Mouse (Mus musculus) MEL (cell line): ENCODE data around the gene Loxl3. TPM values are rescaled to one million over a fixed set of nuclear protein-coding genes. Genes with fewer than 3 reads are reported as not detected.

ENCODE experiments used
- DNase-seq: peaks from one replicate; pipeline ENCODE4 v3.0.0; 2011; ENCODE audit warnings: low read depth, low spot score
- H3K27ac ChIP-seq: 2 replicates; pipeline ENCODE4 v1.5.1; 2012; ENCODE audit warnings: low read depth, mild to moderate bottlenecking, control low read depth, low read length, moderate library complexity; ENCODE audit not compliant: control insufficient read depth
- H3K27me3 ChIP-seq, 2 experiments: fragments of 150-350 bp in 1 of 2; sonication (generic) in 1 of 2; 2 replicates each; pipeline ENCODE4 v1.6.1; 2012; ENCODE audit warnings: low read length in 2 of 2, mild to moderate bottlenecking in 2 of 2, improper control_type of control experiment in 1 of 2, moderate library complexity in 1 of 2; ENCODE audit not compliant: insufficient read depth in 2 of 2, control insufficient read depth in 1 of 2
- H3K36me3 ChIP-seq, 2 experiments: 2 replicates each; pipeline ENCODE4 v1.6.1; 2012 to 2014; ENCODE audit warnings: low read length in 2 of 2, improper control_type of control experiment in 1 of 2, inconsistent platforms in 1 of 2, mild to moderate bottlenecking in 1 of 2; ENCODE audit not compliant: insufficient read depth in 2 of 2, control insufficient read depth in 1 of 2
- H3K4me1 ChIP-seq, 2 experiments: fragments of 150-350 bp in 1 of 2; sonication (generic) in 1 of 2; 2 replicates each; pipeline ENCODE4 v1.6.1; 2012; ENCODE audit warnings: low read length in 2 of 2, improper control_type of control experiment in 1 of 2, mild to moderate bottlenecking in 1 of 2; ENCODE audit not compliant: insufficient read depth in 2 of 2, control insufficient read depth in 1 of 2
- H3K4me3 ChIP-seq, 2 experiments: fragments of 150-350 bp in 1 of 2; sonication (generic) in 1 of 2; 2 replicates each; pipeline ENCODE4 v1.5.1; 2012; ENCODE audit warnings: low read depth in 2 of 2, low read length in 2 of 2, mild to moderate bottlenecking in 2 of 2, moderate library complexity in 2 of 2, control low read depth in 1 of 2, improper control_type of control experiment in 1 of 2; ENCODE audit not compliant: control insufficient read depth in 1 of 2, insufficient read depth in 1 of 2
- H3K79me2 ChIP-seq: 2 replicates; pipeline ENCODE4 v1.6.1; 2012; ENCODE audit warnings: mild to moderate bottlenecking, low read length, moderate library complexity; ENCODE audit not compliant: control insufficient read depth, poor library complexity, insufficient read depth
- H3K9ac ChIP-seq: 2 replicates; pipeline ENCODE4 v1.6.1; 2012; ENCODE audit warnings: low read depth, mild to moderate bottlenecking, control low read depth, low read length, moderate library complexity; ENCODE audit not compliant: control insufficient read depth, poor library complexity, severe bottlenecking
- H3K9me3 ChIP-seq: fragments of 150-350 bp; sonication (generic); replicated peaks from 2 replicates; pipeline ENCODE4 v1.6.1; 2012; ENCODE audit warnings: mild to moderate bottlenecking, low read length, improper control_type of control experiment, moderate library complexity; ENCODE audit not compliant: insufficient read depth
- CHD2 ChIP-seq: IDR thresholded peaks from 2 replicates; pipeline ENCODE4 v1.6.1; 2011; ENCODE audit warnings: low read length, improper control_type of control experiment
- CTCF ChIP-seq, 3 experiments: IDR thresholded peaks in 2 of 3; conservative IDR thresholded peaks in 1 of 3; 2 replicates each; pipeline ENCODE4 v1.5.1; 2011 to 2012; ENCODE audit warnings: low read length in 3 of 3, low read depth in 2 of 3, mild to moderate bottlenecking in 2 of 3, improper control_type of control experiment in 1 of 3, inconsistent platforms in 1 of 3, mixed read lengths in 1 of 3, moderate library complexity in 1 of 3; ENCODE audit not compliant: control insufficient read depth in 1 of 3, insufficient read depth in 1 of 3, poor library complexity in 1 of 3, severe bottlenecking in 1 of 3
- E2F4 ChIP-seq: IDR thresholded peaks from 2 replicates; pipeline ENCODE4 v1.6.1; 2011; ENCODE audit warnings: low read depth, low read length, improper control_type of control experiment, borderline replicate concordance
- ELF1 ChIP-seq: IDR thresholded peaks from 2 replicates; pipeline ENCODE4 v1.6.1; 2014; ENCODE audit warnings: low read depth, mild to moderate bottlenecking, inconsistent platforms, low read length, improper control_type of control experiment, moderate library complexity
- GABPA ChIP-seq: IDR thresholded peaks from 2 replicates; pipeline ENCODE4 v1.6.1; 2012; ENCODE audit warnings: low read depth, mild to moderate bottlenecking, inconsistent platforms, low read length, improper control_type of control experiment, moderate library complexity
- GATA1 ChIP-seq: IDR thresholded peaks from 2 replicates; pipeline ENCODE4 v1.6.1; 2011; ENCODE audit warnings: low read depth, low read length, improper control_type of control experiment
- JUND ChIP-seq: IDR thresholded peaks from 2 replicates; pipeline ENCODE4 v1.6.1; 2011; ENCODE audit warnings: low read depth, mild to moderate bottlenecking, improper control_type of control experiment, low read length
- KAT2A ChIP-seq: conservative IDR thresholded peaks from 2 replicates; pipeline ENCODE4 v1.6.1; 2012; ENCODE audit warnings: low read depth, low read length, improper control_type of control experiment, inconsistent platforms
- MAX ChIP-seq: IDR thresholded peaks from 2 replicates; pipeline ENCODE4 v1.6.1; 2011; ENCODE audit warnings: low read length, improper control_type of control experiment
- MEF2A ChIP-seq: IDR thresholded peaks from 2 replicates; pipeline ENCODE4 v1.6.1; 2014; ENCODE audit warnings: low read depth, mild to moderate bottlenecking, inconsistent platforms, low read length, improper control_type of control experiment; ENCODE audit not compliant: poor library complexity, insufficient replicate concordance, severe bottlenecking; ENCODE audit errors: extremely low read depth
- MXI1 ChIP-seq: IDR thresholded peaks from 2 replicates; pipeline ENCODE4 v1.6.1; 2011; ENCODE audit warnings: mild to moderate bottlenecking, low read depth, low read length, improper control_type of control experiment
- MYC ChIP-seq: IDR thresholded peaks from 2 replicates; pipeline ENCODE4 v1.6.1; 2011; ENCODE audit warnings: low read depth, mild to moderate bottlenecking, low read length, improper control_type of control experiment, moderate library complexity
- NRF1 ChIP-seq: IDR thresholded peaks from 2 replicates; pipeline ENCODE4 v1.6.1; 2014; ENCODE audit warnings: low read depth, mild to moderate bottlenecking, inconsistent platforms, low read length, improper control_type of control experiment, moderate library complexity; ENCODE audit not compliant: poor library complexity, insufficient read depth, severe bottlenecking
- POLR2A ChIP-seq, 2 experiments: IDR thresholded peaks; 2 replicates each; pipeline ENCODE4 v1.6.1; 2011 to 2012; ENCODE audit warnings: low read length in 2 of 2, mild to moderate bottlenecking in 2 of 2, control low read depth in 1 of 2, improper control_type of control experiment in 1 of 2, low read depth in 1 of 2, moderate library complexity in 1 of 2; ENCODE audit not compliant: control insufficient read depth in 1 of 2, insufficient read depth in 1 of 2, poor library complexity in 1 of 2
- POLR2AphosphoS2 ChIP-seq: IDR thresholded peaks from 2 replicates; pipeline ENCODE4 v1.6.1; 2011; ENCODE audit warnings: low read length, improper control_type of control experiment
- POLR2AphosphoS5 ChIP-seq: IDR thresholded peaks from 2 replicates; pipeline ENCODE4 v1.6.1; 2012; ENCODE audit warnings: low read depth, borderline replicate concordance, mild to moderate bottlenecking, inconsistent platforms, low read length, moderate library complexity, mixed read lengths
- RAD21 ChIP-seq: IDR thresholded peaks from 2 replicates; pipeline ENCODE4 v1.6.1; 2011; ENCODE audit warnings: mild to moderate bottlenecking, low read depth, low read length, improper control_type of control experiment
- SIN3A ChIP-seq: IDR thresholded peaks from 2 replicates; pipeline ENCODE4 v1.6.1; 2012; ENCODE audit warnings: low read length, improper control_type of control experiment, inconsistent platforms
- TAL1 ChIP-seq: IDR thresholded peaks from 2 replicates; pipeline ENCODE4 v1.6.1; 2012; ENCODE audit warnings: mild to moderate bottlenecking, inconsistent platforms, low read length, moderate library complexity, mixed read lengths
- TBP ChIP-seq: IDR thresholded peaks from 2 replicates; pipeline ENCODE4 v1.8.0; 2011; ENCODE audit warnings: low read depth, low read length, improper control_type of control experiment
- USF1 ChIP-seq: IDR thresholded peaks from 2 replicates; pipeline ENCODE4 v1.6.1; 2014; ENCODE audit warnings: low read depth, mild to moderate bottlenecking, inconsistent platforms, low read length, improper control_type of control experiment, moderate library complexity
- USF2 ChIP-seq, 2 experiments: IDR thresholded peaks; 2 replicates each; pipeline ENCODE4 v1.6.1; 2011 to 2012; ENCODE audit warnings: improper control_type of control experiment in 2 of 2, low read length in 2 of 2, borderline replicate concordance in 1 of 2, inconsistent platforms in 1 of 2, low read depth in 1 of 2, mild to moderate bottlenecking in 1 of 2; ENCODE audit not compliant: insufficient read depth in 1 of 2
- ZC3H11A ChIP-seq: IDR thresholded peaks from 2 replicates; pipeline ENCODE4 v1.6.1; 2012; ENCODE audit warnings: low read depth, mild to moderate bottlenecking, inconsistent platforms, low read length, improper control_type of control experiment
- ZKSCAN1 ChIP-seq: IDR thresholded peaks from 2 replicates; pipeline ENCODE4 v1.6.1; 2012; ENCODE audit warnings: low read depth, mild to moderate bottlenecking, inconsistent platforms, low read length, improper control_type of control experiment, moderate library complexity
- ZMIZ1 ChIP-seq: IDR thresholded peaks from 2 replicates; pipeline ENCODE4 v1.6.1; 2012; ENCODE audit warnings: low read depth, mild to moderate bottlenecking, inconsistent platforms, low read length, improper control_type of control experiment, moderate library complexity
- ZNF384 ChIP-seq: IDR thresholded peaks from 2 replicates; pipeline ENCODE4 v1.6.1; 2012; ENCODE audit warnings: low read depth, mild to moderate bottlenecking, inconsistent platforms, low read length, improper control_type of control experiment
- polyA plus RNA-seq, 2 experiments: library from polyadenylated mRNA; stranded (reverse) in 1 of 2; unstranded in 1 of 2; fragments of >175 nt in 1 of 2; fragments of >200 nt in 1 of 2; gene quantifications; 2 replicates each; pipeline versions ENCODE4 v1.2.1 to v1.2.4; 2012; ENCODE audit warnings: low replicate concordance in 2 of 2, low read depth in 1 of 2; ENCODE audit not compliant: insufficient read length in 2 of 2, insufficient read depth in 1 of 2, missing spikeins in 1 of 2
- total RNA-seq: library from RNA; depleted of rRNA; stranded (reverse); fragments of 300-350 nt; gene quantifications from 2 replicates; pipeline ENCODE4 v1.2.3, GENCODE M21; 2012

Loxl3 gene
- total and polyA plus RNA-seq, 3 experiments, result 0.77 to 1.0 TPM; not detected in 1

DNA sequence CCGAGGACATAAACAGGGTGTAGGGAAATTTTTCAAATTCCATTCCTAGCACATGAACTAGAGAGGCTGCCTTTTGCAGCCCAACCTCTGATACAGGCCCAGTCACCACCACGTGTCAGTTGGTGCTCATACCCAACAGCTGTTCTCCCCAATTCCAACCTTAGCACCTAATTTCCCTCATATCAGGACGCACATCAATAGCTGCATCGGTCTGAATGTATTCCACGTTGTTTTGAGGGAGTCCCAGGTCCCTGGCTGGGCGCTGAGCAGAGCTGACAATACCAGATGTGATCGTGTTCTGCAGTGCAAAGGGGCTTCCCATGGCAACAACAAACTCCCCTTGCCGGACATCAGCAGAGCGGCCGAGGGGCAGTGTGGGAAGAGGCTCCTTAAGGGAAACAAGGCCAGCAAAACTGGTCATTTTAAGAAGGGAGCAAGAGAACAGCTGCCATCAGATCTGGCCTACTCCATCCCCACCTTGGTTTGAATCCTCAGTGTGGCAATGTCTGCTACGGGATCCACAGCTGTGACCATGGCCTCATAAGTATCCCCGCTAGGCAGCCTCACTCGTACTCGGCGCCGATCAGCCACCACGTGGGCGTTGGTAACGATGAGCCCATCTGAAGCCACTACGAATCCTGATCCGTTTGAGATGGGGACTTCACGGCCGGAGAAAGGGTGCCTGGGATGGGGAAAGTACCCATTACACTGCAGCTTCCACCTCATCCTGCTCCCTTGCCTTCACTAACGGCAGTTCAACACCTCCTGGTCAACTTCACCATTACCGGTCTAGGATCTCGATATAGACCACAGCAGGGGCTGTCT lies 19.4 kb downstream of the Loxl3 start:
- Histone ChIP-seq H3K36me3 (peaks cover 0 to 14% of the 10 kb centered on the region in 2 experiments), H3K4me1 (peaks cover 0 to 18% of the 10 kb centered on the region in 2 experiments; a peak in 3 of 4 replicates), H3K4me3 (peak overlapping the region; percentile 68 to 87), H3K9ac (peak overlapping the region; percentile 87), H3K9me3 (no peaks in the 10 kb centered on the region), H3K27me3 (no peaks in the 10 kb centered on the region), H3K27ac (peak overlapping the region; percentile 58), H3K79me2 (peaks cover 41% of the 10 kb centered on the region)
- no peak for TF ChIP-seq JUND
- no peak for TF ChIP-seq CHD2
- no peak for TF ChIP-seq NRF1
- peak; percentile 84 for TF ChIP-seq MXI1
- no peak for TF ChIP-seq E2F4
- 0 out of 2 replicates have a peak, but pooled peaks have one; percentile 21 for TF ChIP-seq USF1
- peak; percentile 17 to 19; a peak in 1 of 4 replicates for TF ChIP-seq POLR2A (IDR thresholded peaks at IDR 0.05; ENCODE audit: control insufficient read depth in 1 of 2, insufficient read depth in 1 of 2, low read depth in 1 of 2, low read length in 2 of 2, poor library complexity in 1 of 2)
- TF ChIP-seq MYC, result peak; percentile 88
- no peak for TF ChIP-seq KAT2A
- no peak for TF ChIP-seq POLR2AphosphoS2
- no peak for TF ChIP-seq TBP
- peak; percentile 43; the same call in 1 of the 2 replicates for TF ChIP-seq MAX
- TF ChIP-seq ZC3H11A, result no peak
- TF ChIP-seq POLR2AphosphoS5, result no peak
- TF ChIP-seq SIN3A, result no peak; the same call in 1 of the 2 replicates
- peak; percentile 74 for DNase-seq

- Histone ChIP-seq H3K79me2 (peaks cover 41% of the 10 kb centered on the region), H3K36me3 (peaks cover 0 to 14% of the 10 kb centered on the region in 2 experiments), H3K9me3 (no peaks in the 10 kb centered on the region), H3K4me3 (peak within 1 kb of the TSS; percentile 68 to 87), H3K9ac (peak within 1 kb of the TSS; percentile 97), H3K4me1 (peaks cover 0 to 18% of the 10 kb centered on the region in 2 experiments; a peak in 3 of 4 replicates), H3K27ac (peak within 1 kb of the TSS; percentile 75), H3K27me3 (no peaks in the 10 kb centered on the region)
- DNase-seq, result peak; percentile 99
- peak; percentile 85 for TF ChIP-seq TBP
- TF ChIP-seq ZKSCAN1, result no peak
- no peak for TF ChIP-seq CHD2
- TF ChIP-seq MEF2A, result peak; percentile 68; the same call in 1 of the 2 replicates
- TF ChIP-seq USF2 (IDR thresholded peaks at IDR 0.05; ENCODE audit: borderline replicate concordance in 1 of 2, insufficient read depth in 1 of 2, low read depth in 1 of 2, low read length in 2 of 2), result no peak
- no peak for TF ChIP-seq GABPA
- TF ChIP-seq TAL1, result no peak
- TF ChIP-seq KAT2A, result peak; percentile 96
- no peak for TF ChIP-seq JUND
- peak; percentile 96 for TF ChIP-seq ELF1
- TF ChIP-seq POLR2A (IDR thresholded peaks at IDR 0.05; ENCODE audit: control insufficient read depth in 1 of 2, insufficient read depth in 1 of 2, low read depth in 1 of 2, low read length in 2 of 2, poor library complexity in 1 of 2), result peak; percentile 63 to 82; a peak in 3 of 4 replicates
- peak; percentile 74 for TF ChIP-seq ZMIZ1
- TF ChIP-seq POLR2AphosphoS5, result no peak
- no peak for TF ChIP-seq ZNF384
- TF ChIP-seq CTCF (IDR thresholded peaks at IDR 0.05 in 2 of 3, conservative IDR thresholded peaks at IDR 0.05 in 1 of 3; ENCODE audit: control insufficient read depth in 1 of 3, insufficient read depth in 1 of 3, low read depth in 2 of 3, low read length in 3 of 3, poor library complexity in 1 of 3, severe bottlenecking in 1 of 3), result no peak
- no peak for TF ChIP-seq GATA1
- no peak for TF ChIP-seq RAD21
- TF ChIP-seq POLR2AphosphoS2, result peak; percentile 81
- peak; percentile 51; the same call in 1 of the 2 replicates for TF ChIP-seq USF1
- peak; percentile 88 for TF ChIP-seq MXI1
Measured at GRCm38 (mm10) chr6:83054074-83054851, 20.3 kb downstream of the Loxl3 start, which contains the start of gene Aup1. TSS of gene Aup1 (plus strand) at chr6:83054521.
